Mouse (Mus musculus) 3134 (cell line): ENCODE results near the gene Ccna1.

Source experiments
- DNase-seq: peaks from one replicate; pipeline ENCODE4 v3.0.0-alpha.2; 2011; ENCODE audit warnings: low spot score; ENCODE audit not compliant: insufficient read length; ENCODE audit errors: extremely low read depth

The Ccna1 gene

GRCm38 (mm10) chr3:55065738-55066665 lies 10.7 kb upstream of the Ccna1 start:
- DNase-seq = no peak

GRCm38 (mm10) chr3:55064396-55064795 lies 9.1 kb upstream of the Ccna1 start:
- DNase-seq = peak; percentile 28

- no peak for DNase-seq
Observed at GRCm38 (mm10) chr3:55062653-55063052, 7.4 kb upstream of the Ccna1 start.

DNA sequence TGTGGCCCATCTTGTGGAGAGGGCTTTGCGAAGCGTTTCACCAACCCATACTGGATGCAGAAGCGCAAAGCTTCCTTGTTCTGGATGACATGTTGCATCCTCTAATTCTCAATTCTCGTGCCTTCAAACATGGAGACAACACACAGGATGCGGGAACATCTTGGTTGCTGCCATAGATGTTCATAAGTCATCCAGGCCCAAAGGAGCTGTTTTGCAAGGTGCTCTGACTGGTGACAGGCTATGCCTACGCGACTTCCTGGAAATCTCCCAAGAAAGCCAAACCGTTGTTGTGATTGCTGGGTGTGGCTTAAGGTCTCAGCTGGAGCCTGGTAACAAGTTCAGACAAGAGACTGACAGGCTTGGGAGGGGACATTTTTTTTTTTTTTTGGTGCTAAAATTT lies 1.1 kb upstream of the Ccna1 start:
- DNase-seq = no peak

GRCm38 (mm10) chr3:55055747-55056120 lies 433 bp upstream of the Ccna1 start:
- DNase-seq = no peak

- no peak for DNase-seq
Observed at GRCm38 (mm10) chr3:55054231-55054630, 1.1 kb downstream of the Ccna1 start.

- DNase-seq = no peak
Observed at GRCm38 (mm10) chr3:55044601-55045370, 10.5 kb downstream of the Ccna1 start.

DNA sequence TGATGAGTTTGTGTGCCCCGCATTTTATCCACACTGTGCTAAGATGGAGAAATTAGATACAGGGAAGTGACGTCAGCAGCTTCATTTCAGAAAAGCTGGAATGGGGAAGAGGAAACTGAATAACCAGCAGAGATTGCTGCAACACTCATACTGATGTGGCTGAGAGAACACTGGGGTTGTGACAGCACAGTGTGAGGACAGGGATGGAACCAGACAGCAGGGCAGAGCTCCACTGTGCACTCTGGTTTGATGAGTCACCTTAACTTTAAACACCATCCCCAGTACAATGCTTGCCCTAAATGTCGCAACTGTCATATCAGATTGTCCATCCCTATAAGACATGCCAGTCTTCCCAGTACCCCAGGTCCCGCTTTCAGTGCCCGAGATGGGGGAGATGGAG lies 17.7 kb downstream of the Ccna1 start:
- DNase-seq = no peak

- no peak for DNase-seq
Observed at GRCm38 (mm10) chr3:55027271-55027840, 27.9 kb downstream of the Ccna1 start.

- no peak for DNase-seq
Observed at GRCm38 (mm10) chr3:55025502-55025901, 29.8 kb downstream of the Ccna1 start.

DNA sequence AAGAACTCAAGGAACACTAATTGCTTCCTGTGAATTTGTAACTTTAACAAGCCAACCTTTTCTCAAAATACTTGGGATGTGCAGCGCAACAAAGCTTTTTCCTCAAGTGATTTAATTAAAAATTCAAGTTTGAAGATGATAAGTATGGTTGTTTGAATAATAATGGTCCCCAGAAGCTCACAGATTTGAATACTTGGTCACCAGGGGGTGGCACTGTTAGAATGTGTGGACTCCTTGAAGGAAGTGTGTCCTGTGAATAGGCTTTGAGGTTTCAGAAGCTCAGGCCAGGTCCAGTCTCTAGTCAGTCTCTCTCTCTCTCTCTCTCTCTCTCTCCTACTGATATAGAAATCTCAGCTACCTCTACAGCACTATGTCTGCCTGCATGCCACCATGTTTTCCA lies 32.0 kb downstream of the Ccna1 start:
- no peak for DNase-seq

GRCm38 (mm10) chr3:55022247-55022646 lies 33.1 kb downstream of the Ccna1 start:
- DNase-seq = no peak

DNA sequence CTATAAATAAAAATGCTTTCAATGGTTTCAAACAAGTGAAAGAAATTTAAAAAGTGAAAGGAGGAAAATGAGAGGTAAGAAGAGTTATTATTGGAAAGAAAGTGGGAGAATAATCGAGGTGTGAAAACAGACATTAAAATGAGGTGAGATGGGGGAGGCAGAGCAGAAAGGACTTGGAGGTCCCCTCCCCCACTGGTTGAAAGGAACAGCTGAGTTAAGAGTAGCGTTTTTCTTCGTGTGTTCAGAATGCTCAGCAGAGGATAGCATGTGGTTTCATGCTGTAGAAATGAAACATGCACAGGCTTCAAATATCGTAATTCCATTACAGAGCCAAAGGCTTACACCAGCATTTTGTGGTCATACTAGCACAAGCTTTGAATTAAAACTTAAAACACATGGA lies 42.8 kb downstream of the Ccna1 start:
- no peak for DNase-seq

GRCm38 (mm10) chr3:55011681-55012080 lies 43.6 kb downstream of the Ccna1 start:
- no peak for DNase-seq

DNA sequence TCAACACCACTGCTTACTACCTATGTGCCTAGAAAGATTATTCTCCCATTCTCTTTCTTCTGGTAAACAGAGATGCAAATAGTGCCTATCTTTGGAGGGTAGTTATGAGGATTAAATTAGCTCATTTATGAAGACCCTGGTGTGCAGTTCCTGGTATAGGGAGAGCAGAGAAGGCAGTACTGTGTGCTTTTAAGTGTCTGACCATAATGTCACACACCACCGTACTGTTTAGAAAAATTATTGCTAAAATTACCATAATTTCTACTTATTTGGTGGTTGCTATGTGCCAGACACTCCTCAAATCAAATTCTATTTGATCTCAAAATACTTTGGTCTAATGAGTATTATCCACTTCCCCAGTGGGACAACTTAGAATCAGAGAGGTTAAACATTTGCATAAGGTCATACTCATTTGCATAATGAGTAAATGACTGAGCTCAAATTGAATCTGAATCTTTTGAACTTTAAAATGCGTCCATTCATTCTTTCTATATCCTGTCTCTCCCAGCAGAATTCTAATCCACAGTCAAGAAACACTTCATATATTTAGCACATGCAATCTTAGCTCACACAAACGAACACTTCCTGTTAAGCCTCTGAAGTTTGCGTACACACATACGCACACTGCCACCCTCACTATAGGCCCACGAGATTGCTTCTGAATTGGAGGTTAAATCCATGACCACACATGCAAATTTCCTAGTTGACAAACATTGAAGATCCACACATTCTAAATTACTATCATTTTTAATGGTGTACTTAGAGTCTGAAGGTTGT lies 46.1 kb downstream of the Ccna1 start:
- no peak for DNase-seq

DNA sequence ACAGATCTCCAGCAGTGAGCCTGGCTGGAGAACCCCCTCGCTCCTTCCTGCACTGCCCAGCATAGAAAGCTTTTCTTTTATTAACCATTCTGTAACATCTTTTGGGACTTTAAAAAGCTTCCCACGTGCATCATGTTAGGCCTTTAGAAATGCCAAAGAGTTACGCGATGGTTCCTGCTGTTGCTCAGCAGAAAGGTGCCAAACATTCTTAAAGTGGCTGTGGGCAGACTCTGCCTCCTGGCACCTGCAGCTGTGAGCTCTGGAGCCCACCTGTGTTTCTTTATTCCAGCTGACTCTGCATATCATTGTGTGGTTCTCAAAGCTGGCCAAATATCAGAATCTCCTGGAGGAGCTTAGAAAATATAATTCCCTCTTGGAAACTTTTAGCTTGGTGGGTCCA lies 51.3 kb downstream of the Ccna1 start:
- DNase-seq = no peak

GRCm38 (mm10) chr3:55001677-55002076 lies 53.6 kb downstream of the Ccna1 start:
- DNase-seq = no peak
